ENCODE assay signal across 36 mouse cellular contexts in genomic region chr2:164359031-164359430, GRCm38 (mm10). TPM values are rescaled to one million over a fixed set of nuclear protein-coding genes. Genes with fewer than 3 reads are reported as not detected.
"Had no signal": no experiment of that assay in that cellular context is flagged by ENCODE, and none has a peak within 500 bp of the region (broad histone marks: within the 10 kb centered on the region; RNA-seq: fewer than 3 reads in every experiment).

No protein-coding gene starts in this region.

- H3K4me3 ChIP-seq: heart, adult 2 months; heart, embryonic 13.5 days; heart, embryonic 15.5 days; hindbrain, embryonic 13.5 days; hindbrain, embryonic 15.5 days; layer of hippocampus, adult 2 months; left cerebral cortex, adult 2 months; limb, embryonic 10.5 days; limb, embryonic 12.5 days; liver, embryonic 13.5 days; liver, embryonic 15.5 days had no signal

- H3K4me1 ChIP-seq: heart, embryonic 13.5 days; heart, embryonic 15.5 days; hindbrain, embryonic 13.5 days; hindbrain, embryonic 15.5 days; limb, embryonic 10.5 days; limb, embryonic 12.5 days; liver, embryonic 13.5 days; liver, embryonic 15.5 days had no signal

- H3K27me3 ChIP-seq: hindbrain, embryonic 15.5 days; liver, embryonic 13.5 days had no signal

- H3K36me3 ChIP-seq: heart, embryonic 13.5 days; heart, embryonic 15.5 days; hindbrain, embryonic 13.5 days; hindbrain, embryonic 15.5 days; limb, embryonic 10.5 days; limb, embryonic 12.5 days; liver, embryonic 13.5 days; liver, embryonic 15.5 days had no signal

- H3K4me2 ChIP-seq: heart, embryonic 11.5 days; heart, embryonic 13.5 days; heart, embryonic 15.5 days; hindbrain, embryonic 13.5 days; hindbrain, embryonic 15.5 days; limb, embryonic 12.5 days; liver, embryonic 13.5 days; liver, embryonic 15.5 days had no signal

- H3K27ac ChIP-seq: heart, adult 2 months; heart, embryonic 13.5 days; heart, embryonic 15.5 days; hindbrain, embryonic 13.5 days; hindbrain, embryonic 15.5 days; hindbrain, postnatal 0 days; layer of hippocampus, adult 2 months; left cerebral cortex, adult 2 months; limb, embryonic 10.5 days; limb, embryonic 12.5 days; liver, embryonic 13.5 days; liver, embryonic 15.5 days had no signal

- H3K9ac ChIP-seq: heart, embryonic 13.5 days; heart, embryonic 15.5 days; hindbrain, embryonic 13.5 days; hindbrain, embryonic 15.5 days; limb, embryonic 12.5 days; liver, embryonic 13.5 days; liver, embryonic 15.5 days; liver, postnatal 0 days had no signal

- ATAC-seq: hindbrain, postnatal 0 days; intestine, embryonic 16.5 days; liver, postnatal 0 days had no signal

- DNase-seq: gastrocnemius, postnatal 25 days; heart, adult 11 months; heart, adult 2 months; heart, postnatal 14 days; heart, postnatal 36 days; kidney, adult 11 months; kidney, adult 2 months; liver; liver, embryonic 13.5 days; liver, postnatal 0 days had no signal

- H3K9me3 ChIP-seq: heart, embryonic 13.5 days; heart, embryonic 15.5 days; hindbrain, embryonic 13.5 days; hindbrain, embryonic 15.5 days; limb, embryonic 10.5 days; limb, embryonic 12.5 days; liver, embryonic 13.5 days; liver, embryonic 15.5 days had no signal

RNA-seq across cellular contexts. Expression of gene Svs5, which starts 26.5 kb away (rescaled TPM):
- total RNA-seq: gastrocnemius, adult 18-20 months; gastrocnemius, adult 8-10 months; gastrocnemius, postnatal 25 days; gastrocnemius, postnatal 4 days; heart, adult 2 months; heart, postnatal 14 days; heart, postnatal 36 days; hematopoietic stem cell, adult 5-6 weeks; hindbrain, postnatal 0 days; layer of hippocampus, adult 2 months; layer of hippocampus, postnatal 10 days; layer of hippocampus, postnatal 25 days; left cerebral cortex, adult 2 months; left cerebral cortex, postnatal 14 days; left cerebral cortex, postnatal 36 days had no signal
- polyA plus RNA-seq: heart, adult 2 months; heart, embryonic 11.5 days; heart, embryonic 13.5 days; heart, embryonic 15.5 days; heart, postnatal 0 days; hindbrain, embryonic 11.5 days; hindbrain, embryonic 13.5 days; hindbrain, embryonic 15.5 days; hindbrain, postnatal 0 days; intestine, embryonic 14.5 days; intestine, embryonic 16.5 days; kidney, adult 2 months; kidney, embryonic 14.5 days; kidney, embryonic 16.5 days; limb, embryonic 10.5 days; limb, embryonic 12.5 days; limb, embryonic 14.5 days; liver, embryonic 13.5 days; liver, embryonic 15.5 days; liver, postnatal 0 days had no signal

RNA-seq across cellular contexts. Expression of gene Slpi, which starts 29.9 kb away (rescaled TPM):
- total RNA-seq: gastrocnemius, postnatal 25 days; hindbrain, postnatal 0 days; left cerebral cortex, adult 2 months; left cerebral cortex, postnatal 14 days had no signal
- polyA plus RNA-seq: kidney, embryonic 14.5 days; limb, embryonic 10.5 days had no signal

RNA-seq across cellular contexts. Expression of gene Svs6, which starts 42.5 kb away (rescaled TPM):
- total RNA-seq: gastrocnemius, adult 18-20 months; gastrocnemius, adult 8-10 months; gastrocnemius, postnatal 25 days; gastrocnemius, postnatal 4 days; heart, adult 2 months; heart, postnatal 14 days; heart, postnatal 36 days; hematopoietic stem cell, adult 5-6 weeks; hindbrain, postnatal 0 days; layer of hippocampus, adult 2 months; layer of hippocampus, postnatal 10 days; layer of hippocampus, postnatal 25 days; left cerebral cortex, adult 2 months; left cerebral cortex, postnatal 14 days; left cerebral cortex, postnatal 36 days had no signal
- polyA plus RNA-seq: heart, adult 2 months; heart, embryonic 11.5 days; heart, embryonic 13.5 days; heart, embryonic 15.5 days; heart, postnatal 0 days; hindbrain, embryonic 11.5 days; hindbrain, embryonic 13.5 days; hindbrain, embryonic 15.5 days; hindbrain, postnatal 0 days; intestine, embryonic 14.5 days; intestine, embryonic 16.5 days; kidney, adult 2 months; kidney, embryonic 14.5 days; kidney, embryonic 16.5 days; limb, embryonic 10.5 days; limb, embryonic 12.5 days; limb, embryonic 14.5 days; liver, embryonic 13.5 days; liver, embryonic 15.5 days; liver, postnatal 0 days had no signal

RNA-seq across cellular contexts. Expression of gene Rbpjl, which starts 43.9 kb away (rescaled TPM):
- total RNA-seq: gastrocnemius, adult 18-20 months; gastrocnemius, adult 8-10 months; gastrocnemius, postnatal 25 days; heart, adult 2 months; heart, postnatal 14 days; heart, postnatal 36 days; hematopoietic stem cell, adult 5-6 weeks; hindbrain, postnatal 0 days had no signal
- polyA plus RNA-seq: hindbrain, embryonic 11.5 days; kidney, adult 2 months; kidney, embryonic 14.5 days; limb, embryonic 10.5 days; liver, postnatal 0 days had no signal

RNA-seq across cellular contexts. Expression of gene Matn4, which starts 45.9 kb away (rescaled TPM):
- total RNA-seq: hematopoietic stem cell, adult 5-6 weeks had no signal
